Mouse (Mus musculus) stomach, embryonic 14.5 days (tissue): ENCODE data around the gene Olfr312. TPM values are rescaled to one million over a fixed set of nuclear protein-coding genes. Genes with fewer than 3 reads are reported as not detected.

Experiments
- ATAC-seq: fragments of 200-750 bp; cut with Nextera tagmentation; 2 replicates; pipeline ENCODE4 v1.8.0; 2017; ENCODE audit warnings: low read depth, moderate TSS enrichment; ENCODE audit not compliant: insufficient number of reproducible peaks, insufficient read depth, low FRiP score
- H3K27ac ChIP-seq: fragments of 300-500 bp; sonication (generic); 2 replicates; pipeline ENCODE4 v1.5.1; 2014; ENCODE audit warnings: mild to moderate bottlenecking, low read length, moderate library complexity, mixed read lengths
- H3K27me3 ChIP-seq: fragments of 300-500 bp; sonication (generic); 2 replicates; pipeline ENCODE4 v1.6.1; 2014; ENCODE audit warnings: low read length, control low read depth, mixed read lengths; ENCODE audit not compliant: control insufficient read depth, insufficient read depth
- H3K36me3 ChIP-seq: fragments of 300-500 bp; sonication (generic); 2 replicates; pipeline ENCODE4 v1.6.1; 2014; ENCODE audit warnings: mild to moderate bottlenecking, control low read depth, low read length, moderate library complexity, mixed read lengths; ENCODE audit not compliant: control insufficient read depth, insufficient read depth
- H3K4me1 ChIP-seq: fragments of 300-500 bp; sonication (generic); 2 replicates; pipeline ENCODE4 v1.6.1; 2014; ENCODE audit warnings: low read length, control low read depth, mixed read lengths; ENCODE audit not compliant: control insufficient read depth, insufficient read depth
- H3K4me2 ChIP-seq: fragments of 300-500 bp; sonication (generic); replicated peaks from 2 replicates; pipeline ENCODE4 v1.6.1; 2014; ENCODE audit warnings: low read depth, low read length, control low read depth
- H3K4me3 ChIP-seq: fragments of 300-500 bp; sonication (generic); 2 replicates; pipeline ENCODE4 v1.5.1; 2014; ENCODE audit warnings: low read depth, low read length, control low read depth
- H3K9ac ChIP-seq: fragments of 300-500 bp; sonication (generic); replicated peaks from 2 replicates; pipeline ENCODE4 v1.6.1; 2014; ENCODE audit warnings: low read depth, mild to moderate bottlenecking, control low read depth, low read length, moderate library complexity, mixed read lengths
- H3K9me3 ChIP-seq: fragments of 300-500 bp; sonication (generic); 2 replicates; pipeline ENCODE4 v1.6.1; 2016; ENCODE audit warnings: low read depth, low read length, control low read depth; ENCODE audit not compliant: control insufficient read depth
- WGBS: fragments of 180-500 bp; shearing (Covaris S2); extraction: QIAGEN DNeasy Blood & Tissue Kit; methylation state at CpG from one replicate; pipeline ENCODE4 v1.1.7; 2014; 5-methylcytosine and 5-hydroxymethylcytosine counted together
- polyA plus RNA-seq: library from polyadenylated mRNA; unstranded; fragments of >200 nt; fragmentation: Nextera tagmentation; extraction: Ambion mirVana; gene quantifications from 2 replicates; pipeline ENCODE4 v1.2.1, GENCODE M21; 2014

Gene Olfr312
- polyA plus RNA-seq, 1 experiment from 2014 or later: not detected

- H3K4me2 ChIP-seq: no peak overlapping the region
- H3K9ac ChIP-seq: no peak overlapping the region
- ATAC-seq: no peak
- H3K27ac ChIP-seq: no peak overlapping the region
- H3K4me1 ChIP-seq: peaks cover 4% of the 10 kb centered on the region; the same call in 1 of the 2 replicates
- H3K9me3 ChIP-seq: no peaks in the 10 kb centered on the region
- WGBS: 79% methylated on average over 4 of the region's 4 CpGs
- H3K4me3 ChIP-seq: no peak overlapping the region
- H3K36me3 ChIP-seq: peaks cover 12% of the 10 kb centered on the region; the same call in 1 of the 2 replicates
- H3K27me3 ChIP-seq: no peaks in the 10 kb centered on the region
These were observed 41.9 kb downstream of the Olfr312 start for GRCm38 (mm10) chr11:58870961-58871360.

GRCm38 (mm10) chr11:58883756-58884155 lies 54.7 kb downstream of the Olfr312 start:
- 82% methylated on average over 8 of the region's 8 CpGs for WGBS
- H3K4me3 ChIP-seq: no peak overlapping the region

More at GRCm38 (mm10) chr11:58883756-58884155, 54.7 kb downstream of the Olfr312 start:
- H3K9me3 ChIP-seq: no peaks in the 10 kb centered on the region
- ATAC-seq: no peak
- H3K27ac ChIP-seq: no peak overlapping the region
- no peaks in the 10 kb centered on the region for H3K27me3 ChIP-seq
- H3K36me3 ChIP-seq: peaks cover 29% of the 10 kb centered on the region
- no peaks in the 10 kb centered on the region for H3K4me1 ChIP-seq
- H3K4me2 ChIP-seq: no peak overlapping the region
- no peak overlapping the region for H3K9ac ChIP-seq

Other genes with a start within 250 kb of the Olfr312 start
- gene Olfr324, start 234.1 kb upstream of the Olfr312 start, polyA plus RNA-seq: not detected in 2 replicates
- 0.58 and 0.90 TPM in 2 replicates for gene 2210407C18Rik, start 213.2 kb upstream of the Olfr312 start, polyA plus RNA-seq
- gene Olfr323, start 198.7 kb upstream of the Olfr312 start, polyA plus RNA-seq: not detected in 2 replicates
- gene Trim58, start 188.8 kb upstream of the Olfr312 start, polyA plus RNA-seq: 0.14 TPM in 1 of 2 replicates, not detected in the other
- gene Olfr322, start 170.5 kb upstream of the Olfr312 start, polyA plus RNA-seq: not detected in 2 replicates
- not detected in 2 replicates for gene Olfr320, start 148.1 kb upstream of the Olfr312 start, polyA plus RNA-seq
- not detected in 2 replicates for gene Olfr319, start 130.1 kb upstream of the Olfr312 start, polyA plus RNA-seq
- gene Olfr318, start 105.2 kb upstream of the Olfr312 start, polyA plus RNA-seq: not detected in 2 replicates
- not detected in 2 replicates for gene Olfr317, start 90.0 kb upstream of the Olfr312 start, polyA plus RNA-seq
- gene Olfr316, start 76.5 kb upstream of the Olfr312 start, polyA plus RNA-seq: not detected in 2 replicates
- gene Olfr315, start 56.0 kb upstream of the Olfr312 start, polyA plus RNA-seq: not detected in 2 replicates
- not detected in 2 replicates for gene Olfr314, start 46.3 kb upstream of the Olfr312 start, polyA plus RNA-seq
- 5.0 and 8.7 TPM in 2 replicates for gene Fam183b, start 27.3 kb upstream of the Olfr312 start, polyA plus RNA-seq
- not detected in 2 replicates for gene Olfr313, start 14.2 kb upstream of the Olfr312 start, polyA plus RNA-seq
- not detected in 2 replicates for gene Olfr311, start 10.0 kb downstream of the Olfr312 start, polyA plus RNA-seq
- gene Gm12258, start 17.9 kb downstream of the Olfr312 start, polyA plus RNA-seq: 11.4 and 12.4 TPM in 2 replicates
- 7.1 and 9.4 TPM in 2 replicates for gene 2810021J22Rik, start 38.0 kb downstream of the Olfr312 start, polyA plus RNA-seq
- gene Zfp39, start 75.0 kb downstream of the Olfr312 start, polyA plus RNA-seq: 7.5 and 8.2 TPM in 2 replicates
- gene Btnl10, start 88.7 kb downstream of the Olfr312 start, polyA plus RNA-seq: 0.07 TPM in 1 of 2 replicates, not detected in the other
- gene Rnf187, start 109.7 kb downstream of the Olfr312 start, polyA plus RNA-seq: 211 and 222 TPM in 2 replicates
- gene Hist3h2ba, start 119.7 kb downstream of the Olfr312 start, polyA plus RNA-seq: 31.2 and 32.5 TPM in 2 replicates
- 32.4 and 33.9 TPM in 2 replicates for gene Hist3h2a, start 125.4 kb downstream of the Olfr312 start, polyA plus RNA-seq
- gene Trim17, start 125.4 kb downstream of the Olfr312 start, polyA plus RNA-seq: 0.20 and 0.62 TPM in 2 replicates
- 18.1 and 20.3 TPM in 2 replicates for gene Trim11, start 148.9 kb downstream of the Olfr312 start, polyA plus RNA-seq